Mouse (Mus musculus) cerebellum, postnatal 36 days (tissue): Measurements from ENCODE around the gene Ank3.
"Not testable (repeated sequence)": the region's sequence is repeated elsewhere in the genome, so short reads cannot be mapped to it uniquely, and the experiment has no call there.

Experiments
- DNase-seq, 2 experiments: peaks; one replicate each; pipeline ENCODE4 v3.0.0; 2021 to 2022; ENCODE audit warnings: mixed read lengths in 2 of 2

Ank3 gene

GRCm38 (mm10) chr10:69398763-69399590 is at the start of gene Ank3:
Ank3 (plus strand) TSS chr10:69398773.
- DNase-seq, result peak; percentile 6 to 11

DNA sequence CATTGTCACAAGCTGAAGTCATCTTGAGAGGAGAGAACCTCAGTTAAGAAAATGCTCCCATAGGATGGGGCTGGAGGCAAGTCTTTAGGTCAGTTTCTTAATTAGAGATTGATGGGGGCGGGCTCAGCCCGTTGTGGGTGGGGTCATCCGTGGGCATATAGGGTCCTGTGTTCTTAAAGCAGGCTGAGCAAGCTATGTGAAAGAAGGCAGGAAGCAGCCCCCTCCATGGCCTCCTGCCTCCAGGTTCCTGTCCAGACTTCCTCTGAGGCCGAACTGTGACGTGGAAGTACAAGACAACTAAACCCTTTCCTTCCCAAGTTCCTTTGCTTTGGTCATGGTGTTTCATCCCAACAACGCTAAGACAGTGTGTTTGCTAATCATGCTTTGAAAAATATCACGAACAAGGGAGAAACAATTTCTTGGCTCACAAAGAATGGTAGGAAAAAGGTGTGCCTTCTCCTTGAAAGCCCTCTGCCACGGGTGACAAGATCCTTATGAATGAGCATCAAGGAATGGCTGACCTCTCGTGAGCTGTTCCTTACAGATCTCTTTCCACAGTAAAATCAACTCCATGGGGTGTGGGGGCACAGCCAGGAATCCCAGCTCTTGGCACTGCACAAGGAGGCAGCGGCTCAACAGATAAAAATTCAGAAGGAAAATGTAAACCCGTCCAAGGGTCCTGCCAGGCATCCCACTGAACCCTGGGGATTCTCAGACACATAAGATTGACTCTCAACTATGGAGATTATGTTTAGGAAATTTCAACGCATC is 47.3 kb upstream of the Ank3 start:
- DNase-seq, result no peak

- no peak for DNase-seq
Measured at GRCm38 (mm10) chr10:69351842-69352211, 46.7 kb upstream of the Ank3 start.

DNA sequence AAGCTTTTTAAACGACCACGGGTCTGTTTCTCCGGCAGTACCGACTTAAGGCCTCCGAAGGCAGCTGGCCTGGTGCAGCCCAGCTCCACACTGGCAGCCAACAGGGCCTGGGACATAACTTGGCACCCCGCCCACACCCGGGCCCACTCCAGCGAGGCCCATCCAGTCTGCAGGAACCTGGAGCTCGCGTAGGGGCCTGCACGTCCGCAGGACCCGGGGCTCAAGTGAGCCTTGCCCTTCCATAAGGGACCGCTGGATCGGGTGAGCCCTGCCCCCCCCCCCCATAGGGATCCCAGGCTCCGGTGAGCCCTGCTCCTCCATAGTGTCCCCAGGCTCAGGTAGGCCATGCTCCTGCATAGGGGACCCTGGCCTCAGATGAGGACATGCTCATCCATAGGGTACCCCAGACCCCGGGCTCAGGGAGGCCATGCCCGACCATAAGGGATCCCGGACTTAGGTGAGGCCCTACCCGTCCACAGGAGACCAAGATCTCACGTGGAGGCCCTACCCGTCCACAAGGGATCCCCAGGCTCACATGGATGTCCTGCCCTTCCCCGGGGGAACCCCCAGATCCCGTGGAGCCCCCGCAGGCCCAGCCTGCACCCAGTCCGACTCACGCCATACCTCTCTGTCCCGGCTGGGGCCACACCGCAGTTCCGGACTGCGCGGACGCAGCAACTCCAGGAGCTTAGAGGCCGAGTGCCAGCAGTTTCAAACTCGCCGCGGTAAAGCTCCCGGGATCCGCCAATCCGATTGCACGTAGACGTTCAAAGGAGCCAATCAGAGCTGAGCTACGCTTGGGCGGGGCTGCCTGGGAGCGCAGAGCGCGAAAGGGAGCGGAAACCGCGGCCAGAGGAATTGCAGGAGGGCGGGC is 46.1 kb upstream of the Ank3 start, which contains the start of gene Cdk1:
TSS of gene Cdk1 (minus strand) at position 727 of the 874 bp plus-strand sequence.
- peak; percentile 94 to 95 for DNase-seq

GRCm38 (mm10) chr10:69353086-69353479 is 45.5 kb upstream of the Ank3 start:
- not testable (repeated sequence) for DNase-seq

DNA sequence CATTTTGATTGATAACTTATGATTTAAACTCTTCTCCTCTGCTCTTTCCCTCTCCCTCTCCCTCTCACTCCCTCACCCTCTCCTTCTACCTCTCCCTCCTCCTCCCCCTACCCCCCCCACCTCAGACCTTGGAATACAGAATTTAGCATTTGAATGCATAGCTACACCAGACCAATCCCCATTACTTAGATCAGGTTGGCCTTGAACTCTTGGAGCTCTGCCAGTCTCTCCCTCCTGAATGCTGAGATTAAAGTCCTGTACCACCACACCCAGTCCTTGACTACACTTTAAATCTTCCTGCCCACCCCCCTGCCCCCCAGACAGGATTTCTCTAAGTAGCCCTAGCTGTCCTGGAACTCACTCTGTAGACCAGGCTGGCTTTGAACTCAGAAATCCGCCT is 38.9 kb upstream of the Ank3 start:
- no peak for DNase-seq

GRCm38 (mm10) chr10:69366208-69366607 is 32.4 kb upstream of the Ank3 start:
- DNase-seq, result no peak

DNA sequence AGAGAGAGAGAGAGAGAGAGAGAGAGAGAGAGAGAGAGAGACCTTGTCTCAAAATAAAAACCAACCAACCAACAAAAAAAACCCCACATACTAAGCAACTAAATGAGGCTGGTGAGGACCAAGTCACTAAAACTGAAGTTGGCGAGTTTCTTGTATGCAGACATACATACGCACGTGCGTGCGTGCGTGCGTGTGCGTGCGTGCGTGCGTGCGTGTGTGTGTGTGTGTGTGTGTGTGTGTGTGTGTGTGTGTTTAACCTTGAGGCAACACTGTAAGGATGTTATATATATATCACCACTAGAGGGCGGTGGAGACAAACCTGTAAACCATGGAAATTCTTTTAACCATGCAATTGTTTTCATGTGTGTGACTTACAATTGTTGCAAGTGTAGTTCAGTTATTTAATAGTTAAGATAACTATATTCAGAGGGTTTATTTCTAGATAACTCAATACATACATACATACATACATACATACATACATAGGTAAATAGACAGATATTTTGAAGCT is 31.6 kb upstream of the Ank3 start:
- DNase-seq, result no peak

- no peak for DNase-seq
Measured at GRCm38 (mm10) chr10:69369321-69369720, 29.3 kb upstream of the Ank3 start.

- DNase-seq, result peak; percentile 23 to 31
Measured at GRCm38 (mm10) chr10:69371441-69371840, 27.1 kb upstream of the Ank3 start.

GRCm38 (mm10) chr10:69372061-69372460 is 26.5 kb upstream of the Ank3 start:
- no peak for DNase-seq

- no peak for DNase-seq
Measured at GRCm38 (mm10) chr10:69373796-69374550, 24.6 kb upstream of the Ank3 start.

DNA sequence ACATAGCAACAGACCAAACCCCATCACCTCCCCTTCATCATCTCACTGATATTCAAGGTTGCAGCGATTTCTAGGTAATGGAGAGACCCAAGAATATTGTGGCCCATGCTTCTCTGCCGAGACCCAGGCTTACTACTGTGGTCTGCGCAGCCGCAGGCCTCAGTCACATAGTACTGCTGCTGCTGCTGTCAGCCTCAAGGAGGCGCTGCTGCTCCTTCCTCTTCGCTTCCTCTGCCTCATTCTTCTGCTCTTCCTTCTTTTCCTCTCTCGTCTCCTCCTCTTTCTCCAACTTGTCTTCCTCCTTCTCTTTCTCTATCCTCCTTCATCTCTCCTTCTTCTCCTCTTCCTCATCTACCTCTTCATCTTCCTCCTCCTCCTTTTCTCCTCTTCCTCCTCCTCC is 23.4 kb upstream of the Ank3 start:
- DNase-seq, result no peak

- DNase-seq, result no peak
Measured at GRCm38 (mm10) chr10:69383186-69383585, 15.4 kb upstream of the Ank3 start.

DNA sequence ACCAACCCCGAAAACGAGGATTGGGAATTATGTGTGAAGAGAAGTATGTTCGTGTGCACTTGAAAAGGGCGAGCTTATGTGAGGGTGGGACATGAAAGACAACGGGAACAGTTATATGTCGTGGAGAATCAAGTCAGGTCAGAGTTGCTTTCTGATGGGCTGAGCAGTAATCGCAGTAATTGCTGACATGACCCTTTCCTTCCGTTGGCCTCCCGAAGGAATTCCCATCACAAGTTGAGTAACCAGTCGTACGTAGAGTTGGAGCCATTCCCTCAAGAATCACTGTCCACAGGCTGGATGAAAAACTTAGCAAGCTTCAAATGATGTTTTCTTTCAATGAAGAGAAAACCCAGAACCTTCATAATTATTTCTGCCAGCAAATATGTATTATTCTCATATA is 13.9 kb upstream of the Ank3 start:
- no peak for DNase-seq

GRCm38 (mm10) chr10:69385136-69385535 is 13.4 kb upstream of the Ank3 start:
- no peak for DNase-seq

GRCm38 (mm10) chr10:69386767-69387166 is 11.8 kb upstream of the Ank3 start:
- DNase-seq, result no peak

GRCm38 (mm10) chr10:69389511-69389910 is 9.1 kb upstream of the Ank3 start:
- DNase-seq, result no peak

GRCm38 (mm10) chr10:69398197-69398762 is 293 bp upstream of the Ank3 start:
- DNase-seq, result peak in 1 of 2 experiments; percentile 3

DNA sequence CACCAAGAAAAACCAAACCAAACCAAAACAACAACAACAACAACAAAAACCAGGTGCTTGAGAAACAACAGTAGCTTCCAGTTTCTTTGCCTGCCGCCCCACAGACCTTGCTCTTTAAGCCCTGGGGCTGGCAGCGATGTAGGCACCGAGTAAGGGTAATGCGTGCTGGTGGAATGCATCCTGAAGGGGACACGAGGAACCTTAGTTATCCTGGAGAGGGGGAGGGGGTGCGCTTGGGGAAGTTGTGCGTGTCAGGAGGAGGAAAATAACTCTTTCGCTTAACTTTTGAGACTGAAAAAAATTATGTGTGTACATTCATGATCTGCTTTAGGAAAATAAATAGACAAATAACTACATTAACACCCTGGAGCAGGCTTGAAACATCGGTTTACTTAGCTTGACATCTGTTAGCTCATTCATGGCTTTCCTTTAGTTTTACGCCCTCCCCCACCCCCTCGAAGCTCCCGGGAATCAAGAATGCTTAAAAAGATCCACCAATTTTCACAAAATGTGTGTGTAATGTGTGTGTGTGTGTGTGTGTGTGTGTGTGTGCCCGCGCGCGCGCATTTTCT is 1.3 kb downstream of the Ank3 start:
- DNase-seq, result no peak

- no peak for DNase-seq
Measured at GRCm38 (mm10) chr10:69405431-69405830, 6.9 kb downstream of the Ank3 start.
